Mouse (Mus musculus) frontal cortex, postnatal 25 days (tissue): ENCODE results near the gene Zfp952.
"Not testable (repeated sequence)": the region's sequence is repeated elsewhere in the genome, so short reads cannot be mapped to it uniquely, and the experiment has no call there.

Experiments used
- DNase-seq, 2 experiments: peaks; one replicate each; pipeline ENCODE4 v3.0.0; 2022; ENCODE audit warnings: low spot score in 2 of 2

Gene Zfp952

GRCm38 (mm10) chr17:32992699-32993474 is at the start of gene Zfp952:
Gene Zfp952, plus strand, starts transcription at chr17:32993129.
- DNase-seq, result peak; percentile 75 to 85

- no peak for DNase-seq
These were observed 49.3 kb upstream of the Zfp952 start for GRCm38 (mm10) chr17:32943661-32944060.

- no peak for DNase-seq
These were observed 48.4 kb upstream of the Zfp952 start for GRCm38 (mm10) chr17:32944402-32945035.

GRCm38 (mm10) chr17:32946716-32947115 is 46.2 kb upstream of the Zfp952 start:
- DNase-seq, result no peak

GRCm38 (mm10) chr17:32947215-32947914 is 45.6 kb upstream of the Zfp952 start, which contains the start of gene Cyp4f13:
Gene Cyp4f13, minus strand, starts transcription at chr17:32947402.
- DNase-seq, result peak; percentile 80 to 92

- no peak for DNase-seq
These were observed 42.8 kb upstream of the Zfp952 start for GRCm38 (mm10) chr17:32950136-32950535.

- DNase-seq, result no peak
These were observed 41.9 kb upstream of the Zfp952 start for GRCm38 (mm10) chr17:32951006-32951405.

- DNase-seq, result peak; percentile 81 to 84
These were observed 41.5 kb upstream of the Zfp952 start for GRCm38 (mm10) chr17:32951441-32951840.

GRCm38 (mm10) chr17:32965253-32965622 is 27.7 kb upstream of the Zfp952 start:
- no peak for DNase-seq

- DNase-seq, result peak; percentile 82 to 90
These were observed 27.2 kb upstream of the Zfp952 start, which contains the start of gene Zfp472 for GRCm38 (mm10) chr17:32965623-32966290. Gene Zfp472, plus strand, starts transcription at chr17:32965814.

GRCm38 (mm10) chr17:32981361-32981760 is 11.6 kb upstream of the Zfp952 start:
- DNase-seq, result no peak

GRCm38 (mm10) chr17:32986301-32986700 is 6.6 kb upstream of the Zfp952 start:
- no peak for DNase-seq

- no peak for DNase-seq
These were observed 797 bp upstream of the Zfp952 start for GRCm38 (mm10) chr17:32991965-32992698.

- DNase-seq, result no peak
These were observed 5.6 kb downstream of the Zfp952 start for GRCm38 (mm10) chr17:32998492-32998891.

- DNase-seq, result no peak
These were observed 15.4 kb downstream of the Zfp952 start for GRCm38 (mm10) chr17:33008337-33008736.

GRCm38 (mm10) chr17:33020434-33020833 is 27.5 kb downstream of the Zfp952 start:
- DNase-seq, result not testable (repeated sequence)

GRCm38 (mm10) chr17:33032376-33032775 is 39.4 kb downstream of the Zfp952 start:
- DNase-seq, result no peak

- DNase-seq, result peak; percentile 69 to 73
These were observed 40.3 kb downstream of the Zfp952 start, which contains the start of gene Zfp763 for GRCm38 (mm10) chr17:33032900-33033891. Gene Zfp763, minus strand, starts transcription at chr17:33033402.
